Mouse (Mus musculus): Measurements from ENCODE around the gene Eci2.
"Not testable (repeated sequence)": the region's sequence is repeated elsewhere in the genome, so short reads cannot be mapped to it uniquely, and the experiment has no call there.

Eci2 gene

DNA sequence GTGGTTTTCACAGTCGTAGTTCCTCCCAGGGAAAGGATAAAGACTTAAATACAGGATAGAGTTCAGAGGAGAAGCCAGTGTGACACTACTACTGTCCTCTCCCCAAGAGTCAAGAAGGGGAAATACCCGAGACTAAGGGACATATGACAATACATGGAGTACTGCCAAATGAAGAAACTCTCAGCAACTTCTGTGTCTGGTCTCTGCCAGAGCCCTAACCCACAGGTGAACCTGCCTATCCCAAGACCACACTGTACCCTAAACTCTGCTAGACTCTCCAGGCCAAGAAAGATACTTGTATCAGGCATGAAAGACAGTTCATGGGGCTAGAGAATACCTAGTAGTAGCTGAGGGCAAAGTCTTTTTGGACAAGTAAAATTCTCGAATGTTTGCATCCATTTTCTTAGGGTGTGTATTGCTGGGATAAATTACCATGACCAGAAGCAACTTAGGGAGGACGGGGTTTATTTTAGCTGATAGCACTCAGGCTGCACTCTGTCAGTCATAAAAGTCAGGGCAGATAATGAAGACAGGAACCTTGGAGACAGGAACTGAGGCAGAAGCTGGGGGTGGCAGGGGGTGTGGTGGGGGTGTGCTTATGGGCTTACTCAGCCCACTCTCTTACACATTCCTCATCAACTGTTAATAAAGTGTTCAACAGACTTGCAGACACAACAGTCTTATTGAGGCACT lies 35.2 kb downstream of the Eci2 start:
- DNase-seq = no peak

DNA sequence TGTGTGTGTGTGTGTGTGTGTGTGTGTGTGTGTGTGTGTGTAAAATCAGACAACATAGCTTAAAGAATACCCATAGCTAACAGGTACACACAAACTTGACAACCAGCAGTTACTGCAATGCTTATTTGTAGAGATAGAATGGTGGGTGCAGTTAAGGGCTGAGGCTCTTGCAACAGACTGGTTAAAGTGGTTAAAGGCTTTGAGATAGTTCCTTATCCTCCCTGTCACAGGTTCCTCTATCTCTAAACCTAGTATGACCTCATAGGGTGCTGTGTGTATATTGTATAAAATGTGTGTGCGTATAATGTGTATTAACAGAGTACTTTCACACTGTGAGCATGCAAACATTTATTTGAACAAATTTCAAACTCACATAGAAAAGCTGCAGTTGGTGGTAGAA lies 43.4 kb downstream of the Eci2 start:
- DNase-seq = not testable (repeated sequence)

DNA sequence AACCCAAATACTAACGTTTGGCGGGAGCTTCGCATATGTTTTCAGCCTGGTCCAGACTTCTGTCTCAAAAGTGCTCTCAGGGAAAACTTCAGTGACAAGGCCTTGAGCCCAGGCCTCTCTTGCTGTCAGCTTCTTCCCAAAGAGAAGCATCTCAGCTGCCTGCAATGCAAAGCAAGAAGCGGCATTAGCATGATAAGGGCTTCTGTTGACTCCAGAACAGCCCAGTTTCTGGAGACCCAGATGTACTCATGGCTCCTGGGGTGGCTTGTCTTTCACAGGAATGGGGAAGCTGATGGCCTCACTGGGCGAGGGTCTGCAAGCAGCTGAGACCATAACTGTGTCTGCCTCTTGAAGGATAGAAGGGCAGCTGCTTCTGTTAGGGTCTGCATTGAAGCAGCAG lies 48.3 kb downstream of the Eci2 start:
- not testable (repeated sequence) for DNase-seq

DNA sequence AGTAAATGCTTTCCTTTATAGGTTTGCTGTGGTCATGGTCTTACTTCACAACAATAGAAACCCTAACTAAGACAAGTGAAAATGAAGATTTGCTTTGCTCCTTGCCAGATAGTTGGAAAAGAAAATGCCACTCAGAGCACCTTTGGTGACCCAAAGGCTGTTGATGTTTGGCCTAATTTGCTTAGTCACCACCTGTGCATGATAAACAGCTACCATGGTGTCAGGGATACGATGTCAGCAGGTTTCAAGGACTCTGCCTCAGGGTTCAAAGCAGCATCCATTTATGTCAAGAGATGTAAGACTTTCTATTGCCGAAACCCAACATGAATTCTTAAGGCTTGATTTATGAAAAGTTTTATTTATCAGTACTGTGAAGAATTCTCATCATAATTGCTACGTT lies 49.5 kb downstream of the Eci2 start:
- DNase-seq = no peak

DNA sequence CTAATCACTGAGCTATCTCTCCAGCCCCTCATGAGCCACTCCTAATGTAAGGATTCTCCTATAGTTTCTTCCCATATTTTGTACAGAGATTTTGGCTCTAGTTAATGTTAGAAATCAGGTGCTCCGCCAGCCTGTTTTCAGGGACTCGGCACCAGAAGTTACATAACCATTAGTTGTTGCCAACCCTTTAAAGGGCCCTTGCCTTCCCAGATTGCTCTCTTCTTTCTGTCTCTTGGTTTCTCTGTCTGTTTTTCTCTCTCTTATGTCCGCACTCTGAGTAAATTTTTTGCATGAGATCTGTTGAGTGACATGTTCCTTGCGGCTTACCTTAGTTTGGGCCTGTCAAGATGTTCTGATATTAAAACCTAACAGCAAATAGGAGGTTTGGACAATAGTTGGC lies 50.8 kb downstream of the Eci2 start:
- DNase-seq = no peak

DNA sequence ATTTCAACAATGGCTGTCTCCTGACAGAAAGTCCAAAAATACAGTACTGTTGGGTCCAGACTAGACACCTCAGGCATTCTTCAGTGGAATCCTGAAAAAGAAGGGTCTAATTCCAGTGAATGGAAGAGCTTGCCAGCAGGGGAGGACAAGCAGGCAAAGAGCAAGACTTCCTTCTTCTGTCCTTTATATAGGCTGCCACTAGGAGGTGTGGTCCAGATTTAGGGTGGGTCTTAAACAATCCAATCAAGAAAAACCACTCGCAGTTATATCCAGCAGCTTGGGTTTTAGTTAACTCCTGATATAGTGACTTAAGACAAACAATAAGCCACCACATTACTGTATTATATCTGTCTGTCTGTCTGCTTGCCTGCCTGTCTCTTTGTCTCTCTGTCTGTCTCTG lies 53.1 kb downstream of the Eci2 start:
- no peak for DNase-seq

DNA sequence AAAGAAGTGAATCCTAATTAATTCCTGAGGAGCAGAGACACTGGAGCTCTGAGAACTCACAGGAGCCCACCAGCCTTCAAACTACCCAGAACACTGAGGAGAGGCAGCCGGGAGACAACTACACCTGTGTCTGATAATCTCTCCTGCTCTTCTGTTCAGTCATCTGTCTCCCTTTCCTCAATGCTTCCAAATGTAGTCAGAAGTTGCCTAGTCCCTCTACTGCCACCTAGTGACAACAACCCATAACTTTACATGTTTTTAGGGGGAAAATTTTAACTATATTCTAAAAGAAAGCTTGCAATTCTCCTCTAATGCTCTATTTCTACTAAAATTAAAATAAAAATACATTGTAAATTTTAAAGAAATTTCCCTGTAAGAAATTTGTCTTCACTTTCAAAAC lies 53.7 kb downstream of the Eci2 start:
- DNase-seq = no peak

DNA sequence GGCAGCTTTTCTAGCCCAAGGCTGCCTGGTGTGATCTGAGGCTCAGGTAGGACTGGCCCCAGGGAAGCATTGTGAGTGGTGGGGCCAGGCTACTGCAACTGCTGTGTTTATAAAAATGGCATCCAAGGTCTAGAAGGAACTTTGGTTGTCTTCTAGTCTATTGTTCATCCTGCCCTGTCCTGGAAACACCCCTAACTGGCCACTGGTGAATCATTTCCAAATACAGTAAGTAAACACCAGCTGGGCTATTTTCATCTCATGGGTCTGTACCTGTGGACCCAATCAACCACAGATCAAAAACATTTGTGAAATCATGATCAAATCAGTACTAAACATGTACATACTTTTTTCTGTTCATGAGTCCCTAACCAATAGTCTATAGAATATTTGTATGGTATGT lies 54.4 kb downstream of the Eci2 start:
- not testable (repeated sequence) for DNase-seq

DNA sequence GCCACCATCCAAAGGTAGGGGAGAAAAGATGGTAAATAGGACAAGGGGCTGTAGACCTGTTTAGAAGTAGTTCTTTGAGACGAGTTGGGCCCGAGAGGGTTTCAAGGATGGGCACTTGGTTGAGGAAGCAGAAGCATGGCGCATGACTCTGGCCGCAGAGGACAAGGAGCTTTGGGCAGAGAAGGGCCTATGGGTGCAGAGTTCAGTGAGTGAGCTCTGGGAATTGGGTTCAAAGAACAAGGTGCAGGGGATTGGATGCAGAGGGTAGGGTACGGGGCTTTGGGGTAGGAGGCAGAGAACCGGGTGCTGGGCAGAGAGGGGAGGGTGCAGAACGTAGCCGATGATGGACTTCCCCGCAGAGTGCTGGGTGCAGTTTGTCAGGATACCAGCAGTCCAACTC lies 61.2 kb downstream of the Eci2 start:
- peak in 1 of 2 experiments; percentile 36 for DNase-seq

DNA sequence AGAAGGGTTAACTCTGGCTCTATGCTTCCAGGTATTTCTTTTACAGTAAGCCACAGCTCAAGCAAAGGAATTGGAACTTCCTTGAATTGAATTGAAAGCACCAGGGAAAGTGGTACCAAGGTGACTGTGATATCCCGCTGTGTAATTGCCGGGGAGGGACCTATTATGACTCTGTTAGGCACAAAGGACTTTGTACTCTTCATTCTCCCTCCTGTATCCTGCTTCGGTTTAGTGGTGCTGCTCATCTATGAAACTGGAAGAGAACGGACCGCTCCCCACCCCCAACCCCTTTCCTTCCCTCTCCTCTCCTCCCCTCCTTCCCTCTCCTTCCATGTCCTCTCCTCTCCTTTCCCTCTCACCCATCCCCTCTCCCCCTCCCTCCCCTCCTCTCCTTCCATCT lies 62.0 kb downstream of the Eci2 start:
- DNase-seq = peak; percentile 39 to 69

DNA sequence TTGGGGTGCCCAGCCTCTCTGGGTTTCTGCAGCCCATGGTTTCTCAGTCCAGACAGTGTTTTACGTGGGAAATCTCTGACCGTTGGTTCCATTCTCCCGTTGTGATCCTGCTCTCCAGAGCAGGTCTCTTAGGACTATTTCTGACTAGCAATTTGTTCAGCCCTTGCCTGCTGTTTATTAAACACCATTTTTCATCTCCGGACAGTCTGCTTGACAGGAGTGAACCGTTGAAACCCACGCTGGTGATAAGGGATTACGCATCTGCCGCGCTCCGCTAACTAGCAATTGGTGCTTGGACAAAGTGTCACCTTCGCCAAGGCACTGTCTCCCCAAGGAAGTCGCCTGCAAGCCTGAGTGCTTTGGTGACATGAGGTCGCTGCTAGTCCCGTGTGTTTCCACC lies 62.5 kb downstream of the Eci2 start:
- DNase-seq = peak in 1 of 2 experiments; percentile 44

DNA sequence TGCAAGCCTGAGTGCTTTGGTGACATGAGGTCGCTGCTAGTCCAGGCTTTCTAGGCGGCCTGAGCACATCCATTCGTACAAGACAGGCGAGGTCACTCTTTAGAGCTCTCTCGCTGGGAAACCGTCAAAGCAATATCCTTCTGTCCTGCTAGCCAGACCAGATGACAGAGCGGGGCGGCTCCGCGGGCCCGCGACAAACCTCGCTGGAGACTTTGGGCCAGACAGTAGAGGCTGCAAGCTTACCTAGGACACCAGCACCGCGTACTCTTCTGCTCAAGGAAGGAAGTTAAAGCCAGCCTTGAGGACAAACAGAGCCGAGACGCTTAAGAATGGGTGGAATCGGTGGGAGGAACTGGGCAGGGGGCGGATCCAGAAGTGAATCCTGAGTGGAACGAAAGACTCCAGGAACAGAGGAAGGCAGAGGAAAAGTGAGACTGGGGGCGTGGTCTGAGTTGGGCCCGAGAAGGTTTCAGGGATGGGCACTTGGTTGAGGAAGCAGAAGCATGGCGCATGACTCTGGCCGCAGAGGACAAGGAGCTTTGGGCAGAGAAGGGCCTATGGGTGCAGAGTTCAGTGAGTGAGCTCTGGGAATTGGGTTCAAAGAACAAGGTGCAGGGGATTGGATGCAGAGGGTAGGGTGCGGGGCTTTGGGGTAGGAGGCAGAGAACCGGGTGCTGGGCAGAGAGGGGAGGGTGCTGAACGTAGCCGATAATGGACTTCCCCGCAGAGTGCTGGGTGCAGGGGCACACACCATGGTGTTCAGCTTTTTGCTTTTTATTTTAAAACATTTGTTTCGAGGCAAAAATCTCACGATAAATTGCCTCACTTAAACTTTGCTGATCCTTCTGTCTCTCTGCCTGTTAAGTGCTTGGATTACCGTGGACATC lies 63.1 kb downstream of the Eci2 start, which contains the start of gene Eci3:
TSS of gene Eci3 (minus strand) at position 300 of the 887 bp plus-strand sequence.
- peak; percentile 91 to 93 for DNase-seq

DNA sequence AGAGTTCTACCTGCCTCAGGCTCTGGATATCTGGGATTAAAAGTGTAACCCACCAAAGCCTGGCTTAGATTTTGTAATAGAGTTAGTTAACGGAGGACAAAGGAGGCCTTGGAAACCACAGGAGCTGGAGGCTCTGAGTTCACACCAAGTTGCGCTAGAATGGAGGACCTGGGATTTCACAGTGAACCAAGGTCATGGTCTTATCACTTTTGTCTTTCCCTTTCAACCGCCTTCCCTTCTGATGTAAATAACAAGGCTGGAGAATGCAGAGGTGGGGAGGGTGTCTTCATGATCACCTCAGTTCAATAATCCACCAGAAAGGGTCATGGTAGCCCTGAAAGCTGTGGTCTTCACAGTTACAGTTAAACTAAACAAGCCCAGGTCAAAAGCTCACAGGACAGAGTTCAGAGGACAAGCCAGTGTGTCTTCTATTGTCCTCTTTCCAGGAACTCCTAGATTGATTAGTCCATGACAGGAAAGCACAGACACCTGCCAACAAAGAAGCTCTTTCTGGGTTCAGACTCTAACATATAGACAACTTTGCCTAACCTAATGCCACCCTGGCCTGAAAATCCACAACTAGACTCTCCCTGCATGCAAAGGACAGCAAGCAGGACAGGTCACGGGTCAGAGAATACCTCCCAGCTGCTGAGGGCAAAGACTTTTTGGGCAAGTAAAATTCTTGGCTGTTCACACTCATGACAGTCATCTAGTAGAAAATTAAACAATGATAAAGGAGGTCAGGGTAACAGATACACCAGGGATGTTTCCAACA lies 65.7 kb downstream of the Eci2 start:
- DNase-seq = peak; percentile 52 to 73

DNA sequence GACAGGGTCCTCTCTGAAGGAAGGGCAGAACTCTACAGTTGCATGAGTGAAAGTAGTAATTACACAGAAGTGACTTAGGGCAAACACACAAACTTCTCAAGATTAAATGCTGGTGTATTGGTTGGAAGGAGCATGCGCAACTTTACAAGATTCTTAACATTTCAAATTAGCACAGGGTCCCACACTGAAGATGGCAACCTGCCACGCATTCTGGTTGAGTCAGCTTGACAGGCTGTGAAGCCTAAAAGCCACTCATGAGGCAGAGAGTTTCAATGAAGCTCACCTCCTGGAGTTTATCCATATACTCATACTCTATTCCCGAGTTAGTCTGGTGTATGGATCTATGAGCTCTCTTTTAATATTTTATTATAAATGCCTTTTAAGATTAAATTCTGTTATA lies 68.7 kb downstream of the Eci2 start:
- DNase-seq = peak in 1 of 2 experiments; percentile 40

DNA sequence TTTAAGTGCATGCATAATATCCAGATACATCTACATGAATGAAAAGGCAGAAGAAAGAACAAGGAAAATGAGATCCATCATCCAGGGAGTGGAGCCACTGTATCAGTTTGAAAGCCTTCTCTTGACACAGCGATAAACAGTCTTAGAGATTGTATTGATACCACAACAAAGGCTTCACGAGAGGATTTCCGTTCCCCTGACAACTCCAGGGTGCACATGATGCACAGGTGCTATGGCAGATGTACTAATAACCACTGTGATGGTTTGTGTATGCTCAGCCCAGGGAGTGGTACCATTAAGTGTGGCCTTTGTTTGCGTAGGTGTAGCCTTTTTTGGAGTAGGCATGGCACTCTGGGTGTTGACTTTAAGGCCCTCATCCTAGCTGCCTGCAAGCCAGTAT lies 70.0 kb downstream of the Eci2 start:
- DNase-seq = no peak

DNA sequence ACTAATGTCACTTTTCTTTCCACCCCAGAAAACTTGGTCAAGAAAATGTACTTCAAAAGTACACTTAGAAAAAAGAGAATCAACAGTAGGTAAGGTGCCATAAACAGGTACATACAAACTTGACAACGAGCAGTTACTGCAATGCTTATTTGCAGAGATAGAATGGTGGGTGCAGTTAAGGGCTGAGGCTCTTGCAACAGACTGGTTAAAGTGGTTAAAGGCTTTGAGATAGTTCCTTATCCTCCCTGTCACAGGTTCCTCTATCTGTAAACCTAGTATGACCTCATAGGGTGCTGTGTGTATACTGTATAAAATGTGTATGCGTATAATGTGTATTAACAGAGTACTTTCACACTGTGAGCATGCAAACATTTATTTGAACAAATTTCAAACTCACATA lies 75.5 kb downstream of the Eci2 start:
- DNase-seq = not testable (repeated sequence)

DNA sequence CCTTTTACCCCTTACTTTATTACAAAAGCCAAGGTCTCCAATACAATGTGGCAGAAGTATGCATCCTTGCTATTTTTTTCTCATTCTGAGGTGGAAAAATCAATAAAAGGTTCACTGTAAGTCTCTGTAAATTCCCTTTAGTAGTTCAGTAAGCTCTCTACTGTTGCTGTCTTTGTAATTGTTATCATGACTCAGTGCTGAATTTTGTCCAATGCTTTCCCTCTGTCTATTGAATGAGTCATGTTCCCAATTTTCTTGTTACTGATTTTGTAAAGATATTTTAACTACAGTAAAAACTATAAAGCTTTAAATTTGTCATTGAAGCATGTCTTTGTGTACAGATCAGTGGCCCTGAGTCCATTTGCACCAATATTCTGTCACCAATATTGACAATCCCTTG lies 84.5 kb downstream of the Eci2 start:
- DNase-seq = no peak

DNA sequence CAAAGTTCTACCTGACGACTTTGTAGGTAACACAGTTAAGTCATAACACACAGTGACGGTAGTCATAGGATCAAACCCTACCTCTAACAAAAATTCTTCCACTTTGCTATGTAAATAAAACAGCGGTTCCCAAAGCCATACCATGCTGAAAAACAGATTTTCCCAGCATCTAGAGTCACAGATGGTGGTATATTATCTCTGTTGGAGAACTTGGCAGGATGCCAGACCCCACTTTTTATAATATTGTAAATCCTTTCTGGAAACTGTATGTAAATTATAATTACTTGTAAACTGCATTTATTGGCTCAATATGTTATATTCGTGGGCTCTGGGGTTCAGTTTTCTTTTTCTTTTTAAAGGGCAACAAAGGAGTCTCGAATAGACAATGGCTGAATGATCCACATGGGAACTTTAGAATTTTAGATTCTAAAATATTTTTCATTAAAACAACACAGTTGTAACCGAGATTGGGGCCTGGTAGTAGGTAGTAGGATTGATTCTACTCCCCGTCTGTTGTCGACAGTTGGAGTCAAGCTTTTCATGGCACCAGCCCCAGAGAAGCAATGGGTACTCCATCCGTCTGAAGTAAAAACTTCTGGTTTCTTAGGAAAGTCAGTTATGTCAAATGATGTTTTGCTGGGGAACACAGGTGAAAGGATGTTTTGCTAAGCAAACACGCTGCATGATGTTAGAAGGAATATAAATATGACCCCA lies 91.8 kb downstream of the Eci2 start:
- no peak for DNase-seq

Data from kidney, postnatal 36 days (tissue).